Mouse (Mus musculus): ENCODE results near the gene Irf5. TPM values are rescaled to one million over a fixed set of nuclear protein-coding genes. Genes with fewer than 3 reads are reported as not detected.
"Not testable (repeated sequence)": the region's sequence is repeated elsewhere in the genome, so short reads cannot be mapped to it uniquely, and the experiment has no call there.

The Irf5 gene
- polyA plus RNA-seq, 1 experiment from 2014 or later, result 4.5 TPM

DNA sequence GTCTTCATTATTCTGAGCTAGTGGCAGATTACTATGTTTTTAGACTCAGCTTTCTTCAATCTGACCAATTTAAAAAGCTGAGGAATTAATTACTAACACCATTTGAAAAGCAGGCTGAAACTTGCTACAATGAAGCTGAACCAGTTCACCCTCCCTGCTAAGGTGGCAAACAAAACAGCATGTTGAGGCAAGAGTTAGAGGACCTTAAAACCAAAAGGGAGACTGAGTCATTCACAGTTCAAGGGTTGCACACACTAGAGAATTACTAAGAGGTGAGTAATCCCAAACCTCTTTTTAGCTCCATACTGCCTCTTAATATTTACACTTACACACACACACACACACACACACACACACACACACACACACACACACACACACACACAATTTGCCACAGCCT lies 21.2 kb downstream of the Irf5 start:
- Histone ChIP-seq H3K27me3 (no peaks in the 10 kb centered on the region), H3K9me3 (replicated peaks) (no peaks in the 10 kb centered on the region), H3K27ac (no peak overlapping the region), H3K4me1 (replicated peaks) (no peaks in the 10 kb centered on the region), H3K4me2 (no peak overlapping the region), H3K36me3 (peaks cover 67% of the 10 kb centered on the region), H3K4me3 (no peak overlapping the region), H3K9ac (no peak overlapping the region)
- no peak for ATAC-seq (replicated peaks; ENCODE audit: insufficient number of reproducible peaks, insufficient read depth, low FRiP score, low read depth)

DNA sequence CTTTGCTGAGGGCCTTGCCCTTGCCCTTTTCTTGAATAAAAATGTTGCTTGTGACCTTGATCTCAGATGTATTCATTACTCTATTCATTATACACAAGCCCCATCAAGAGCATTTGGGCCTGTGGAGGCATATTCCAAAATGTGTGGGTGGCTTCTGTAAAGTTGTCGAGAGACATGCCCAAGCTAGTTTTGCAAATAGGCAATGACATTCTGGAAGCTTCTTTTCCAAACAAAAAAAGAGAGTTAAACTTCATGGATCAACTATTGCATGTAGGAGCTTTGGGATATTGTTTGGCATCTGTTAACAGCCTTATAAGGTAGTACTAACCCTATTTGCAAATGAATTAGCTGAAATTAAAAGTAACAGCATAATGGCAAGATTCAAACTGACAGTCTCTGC lies 21.7 kb downstream of the Irf5 start:
- Histone ChIP-seq H3K27ac (no peak overlapping the region), H3K9ac (no peak overlapping the region), H3K4me3 (no peak overlapping the region), H3K36me3 (peaks cover 67% of the 10 kb centered on the region), H3K27me3 (no peaks in the 10 kb centered on the region), H3K9me3 (replicated peaks) (no peaks in the 10 kb centered on the region), H3K4me1 (replicated peaks) (no peaks in the 10 kb centered on the region), H3K4me2 (no peak overlapping the region)
- WGBS, result 86% methylated on average over 1 of the region's 1 CpGs
- no peak for ATAC-seq (replicated peaks; ENCODE audit: insufficient number of reproducible peaks, insufficient read depth, low FRiP score, low read depth)

DNA sequence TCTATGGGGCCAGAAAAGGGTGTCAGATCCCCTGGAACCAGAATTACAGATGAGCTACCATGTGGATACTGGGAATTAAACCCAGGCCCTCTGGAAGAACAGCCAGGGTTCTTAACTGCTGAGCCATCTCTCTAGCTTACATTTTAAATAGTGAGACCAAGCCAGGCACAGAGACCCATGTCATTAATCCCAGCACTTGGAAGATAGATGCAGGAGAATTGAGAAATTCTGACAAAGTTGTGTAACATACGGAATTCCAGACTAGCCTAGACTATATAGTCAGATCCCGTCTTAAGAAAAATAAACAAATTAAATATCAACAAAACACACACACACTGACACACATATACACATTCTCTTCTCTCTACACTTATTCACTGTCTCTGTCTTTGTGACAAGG lies 26.1 kb downstream of the Irf5 start:
- Histone ChIP-seq H3K9ac (no peak overlapping the region), H3K9me3 (replicated peaks) (no peaks in the 10 kb centered on the region), H3K4me1 (replicated peaks) (no peaks in the 10 kb centered on the region), H3K36me3 (peaks cover 70% of the 10 kb centered on the region), H3K4me3 (no peak overlapping the region), H3K27ac (no peak overlapping the region), H3K27me3 (no peaks in the 10 kb centered on the region), H3K4me2 (no peak overlapping the region)
- 87% methylated on average over 2 of the region's 2 CpGs for WGBS
- ATAC-seq (replicated peaks; ENCODE audit: insufficient number of reproducible peaks, insufficient read depth, low FRiP score, low read depth), result no peak

DNA sequence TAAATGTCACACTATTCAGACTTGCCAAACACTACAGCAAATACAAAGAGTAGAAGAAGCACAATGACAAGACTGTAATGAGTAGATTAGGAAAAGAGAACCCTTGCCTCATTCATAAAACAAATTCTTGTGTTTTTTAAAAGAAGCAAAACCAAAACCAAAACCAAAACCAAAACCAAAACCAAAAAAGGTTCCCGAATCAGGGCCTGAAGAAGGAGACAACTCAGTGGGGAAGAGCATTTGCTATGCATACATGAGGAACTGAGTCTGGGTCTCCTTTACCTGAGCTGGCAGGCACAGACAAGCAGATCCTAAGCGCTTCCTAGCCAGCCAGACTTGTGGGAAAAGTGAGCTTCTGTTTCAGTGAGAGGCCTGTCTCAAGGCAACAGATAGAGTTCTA lies 30.7 kb downstream of the Irf5 start:
- H3K4me3 ChIP-seq, result no peak overlapping the region
- H3K9ac ChIP-seq, result no peak overlapping the region
- H3K4me1 ChIP-seq (replicated peaks), result no peaks in the 10 kb centered on the region
- peaks cover 85% of the 10 kb centered on the region for H3K36me3 ChIP-seq
- no peak for ATAC-seq (replicated peaks; ENCODE audit: insufficient number of reproducible peaks, insufficient read depth, low FRiP score, low read depth)
- no peak overlapping the region for H3K4me2 ChIP-seq
- no peak overlapping the region for H3K27ac ChIP-seq
- no peaks in the 10 kb centered on the region for H3K27me3 ChIP-seq
- WGBS, result 88% methylated on average over 2 of the region's 2 CpGs
- H3K9me3 ChIP-seq (replicated peaks), result no peaks in the 10 kb centered on the region

DNA sequence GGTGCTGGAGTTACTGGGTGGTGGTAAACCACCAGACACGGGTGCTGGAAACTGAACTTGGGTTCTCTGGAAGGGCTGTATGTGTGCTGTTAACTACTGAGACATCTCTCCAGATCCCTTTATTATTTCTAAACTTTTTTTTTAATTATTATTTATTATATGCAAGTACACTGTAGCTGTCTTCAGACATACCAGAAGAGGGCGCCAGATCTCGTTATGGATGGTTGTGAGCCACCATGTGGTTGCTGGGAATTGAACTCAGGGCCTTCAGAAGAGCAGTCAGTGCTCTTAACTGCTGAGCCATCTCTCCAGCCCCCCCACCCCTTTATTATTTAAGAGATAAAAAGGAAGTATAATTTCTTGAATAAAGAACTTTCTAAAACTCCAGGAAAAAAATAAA lies 50.0 kb downstream of the Irf5 start:
- not testable (repeated sequence) for H3K27me3 ChIP-seq; H3K4me2 ChIP-seq; H3K27ac ChIP-seq; H3K9me3 ChIP-seq (replicated peaks); H3K4me3 ChIP-seq; H3K9ac ChIP-seq; H3K4me1 ChIP-seq (replicated peaks); ATAC-seq (replicated peaks; ENCODE audit: insufficient number of reproducible peaks, insufficient read depth, low FRiP score, low read depth)
- WGBS, result 85% methylated on average over 3 of the region's 3 CpGs
- H3K36me3 ChIP-seq, result peaks cover 78% of the 10 kb centered on the region

DNA sequence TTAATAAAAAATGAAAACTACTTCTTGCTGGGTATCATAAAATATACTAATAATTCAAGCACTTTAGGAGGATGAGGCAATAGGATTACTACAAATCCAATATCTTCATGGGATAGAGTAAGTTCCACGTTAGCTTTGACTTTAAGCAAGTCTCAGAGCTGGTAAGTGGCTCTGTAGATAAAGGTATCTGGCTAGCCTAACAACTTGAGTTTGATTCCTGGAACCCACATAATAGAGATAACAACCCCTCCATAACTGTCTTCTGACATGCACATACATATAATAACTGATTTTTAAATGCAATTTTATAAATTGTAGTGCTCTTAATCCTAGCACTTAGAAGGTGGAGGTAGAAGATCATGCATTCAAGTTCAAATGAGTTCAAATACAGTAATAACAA lies 54.3 kb downstream of the Irf5 start:
- 71% methylated on average over 1 of the region's 1 CpGs for WGBS

DNA sequence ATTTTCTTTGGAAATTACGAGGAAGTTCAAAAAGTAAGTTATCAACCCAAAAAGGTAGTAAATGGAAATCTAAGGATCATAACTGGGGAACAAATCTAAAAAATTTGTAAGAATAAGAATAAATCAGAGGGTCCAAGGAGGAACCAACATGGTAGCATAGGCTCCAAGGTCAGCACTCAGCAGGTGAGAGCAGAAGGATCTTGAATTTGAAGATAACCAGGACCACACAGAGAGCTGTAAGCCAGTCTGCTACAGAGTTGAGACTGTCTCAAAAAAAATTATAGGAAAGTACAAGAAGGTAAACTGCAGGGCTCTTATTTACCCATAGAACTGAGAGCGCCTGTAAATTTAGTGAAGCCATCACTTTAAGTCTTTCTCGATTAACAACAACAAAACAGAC lies 54.8 kb downstream of the Irf5 start:
- Histone ChIP-seq H3K9me3 (replicated peaks) (no peaks in the 10 kb centered on the region), H3K9ac (no peak overlapping the region), H3K4me3 (no peak overlapping the region), H3K4me2 (no peak overlapping the region), H3K27me3 (no peaks in the 10 kb centered on the region), H3K27ac (no peak overlapping the region), H3K4me1 (replicated peaks) (no peaks in the 10 kb centered on the region), H3K36me3 (peaks cover 78% of the 10 kb centered on the region)
- ATAC-seq (replicated peaks; ENCODE audit: insufficient number of reproducible peaks, insufficient read depth, low FRiP score, low read depth), result no peak
- 92% methylated on average over 3 of the region's 3 CpGs for WGBS

More for the DNA sequence above, 54.3 kb downstream of the Irf5 start:
- ATAC-seq (replicated peaks; ENCODE audit: insufficient number of reproducible peaks, insufficient read depth, low FRiP score, low read depth), result no peak
- Histone ChIP-seq H3K27me3 (no peaks in the 10 kb centered on the region), H3K4me2 (no peak overlapping the region), H3K9ac (no peak overlapping the region), H3K4me1 (replicated peaks) (no peaks in the 10 kb centered on the region), H3K36me3 (peaks cover 74% of the 10 kb centered on the region), H3K4me3 (no peak overlapping the region), H3K27ac (no peak overlapping the region), H3K9me3 (replicated peaks) (no peaks in the 10 kb centered on the region)

Other genes starting within 250 kb of the Irf5 start
- 0.33 TPM in 1 of 2 replicates, not detected in the other for gene Fam71f2, start 247.0 kb upstream of the Irf5 start, polyA plus RNA-seq (2015; fragmentation: Nextera tagmentation; extraction: Ambion mirVana)
- gene Fam71f1, start 207.5 kb upstream of the Irf5 start, polyA plus RNA-seq (2015; fragmentation: Nextera tagmentation; extraction: Ambion mirVana), result 0.08 TPM in 1 of 2 replicates, not detected in the other
- 354 and 404 TPM in 2 replicates for gene Calu, start 178.6 kb upstream of the Irf5 start, polyA plus RNA-seq (2015; fragmentation: Nextera tagmentation; extraction: Ambion mirVana)
- 0.55 and 0.70 TPM in 2 replicates for gene Opn1sw, start 138.2 kb upstream of the Irf5 start, polyA plus RNA-seq (2015; fragmentation: Nextera tagmentation; extraction: Ambion mirVana)
- gene Ccdc136, start 130.3 kb upstream of the Irf5 start, polyA plus RNA-seq (2015; fragmentation: Nextera tagmentation; extraction: Ambion mirVana), result 19.1 and 22.1 TPM in 2 replicates
- gene Flnc, start 93.4 kb upstream of the Irf5 start, polyA plus RNA-seq (2015; fragmentation: Nextera tagmentation; extraction: Ambion mirVana), result 39.1 and 43.9 TPM in 2 replicates
- 187 and 202 TPM in 2 replicates for gene Atp6v1f, start 58.9 kb upstream of the Irf5 start, polyA plus RNA-seq (2015; fragmentation: Nextera tagmentation; extraction: Ambion mirVana)
- gene Atp6v1fnb, start 55.2 kb upstream of the Irf5 start, polyA plus RNA-seq (2015; fragmentation: Nextera tagmentation; extraction: Ambion mirVana), result not detected in 2 replicates
- 7.3 and 12.5 TPM in 2 replicates for gene Kcp, start 18.7 kb upstream of the Irf5 start, polyA plus RNA-seq (2015; fragmentation: Nextera tagmentation; extraction: Ambion mirVana)
- 55.1 and 63.6 TPM in 2 replicates for gene Tnpo3, start 83.3 kb downstream of the Irf5 start, polyA plus RNA-seq (2015; fragmentation: Nextera tagmentation; extraction: Ambion mirVana)
- gene Tspan33, start 167.6 kb downstream of the Irf5 start, polyA plus RNA-seq (2015; fragmentation: Nextera tagmentation; extraction: Ambion mirVana), result 3.8 and 5.9 TPM in 2 replicates
- gene Smo, start 208.9 kb downstream of the Irf5 start, polyA plus RNA-seq (2015; fragmentation: Nextera tagmentation; extraction: Ambion mirVana), result 14.2 and 24.4 TPM in 2 replicates
- gene Ahcyl2, start 241.4 kb downstream of the Irf5 start, polyA plus RNA-seq (2015; fragmentation: Nextera tagmentation; extraction: Ambion mirVana), result 5.8 and 9.1 TPM in 2 replicates

Measured in heart, embryonic 15.5 days (tissue).